ENCODE assay signal across 25 mouse cellular contexts in the genomic region with DNA sequence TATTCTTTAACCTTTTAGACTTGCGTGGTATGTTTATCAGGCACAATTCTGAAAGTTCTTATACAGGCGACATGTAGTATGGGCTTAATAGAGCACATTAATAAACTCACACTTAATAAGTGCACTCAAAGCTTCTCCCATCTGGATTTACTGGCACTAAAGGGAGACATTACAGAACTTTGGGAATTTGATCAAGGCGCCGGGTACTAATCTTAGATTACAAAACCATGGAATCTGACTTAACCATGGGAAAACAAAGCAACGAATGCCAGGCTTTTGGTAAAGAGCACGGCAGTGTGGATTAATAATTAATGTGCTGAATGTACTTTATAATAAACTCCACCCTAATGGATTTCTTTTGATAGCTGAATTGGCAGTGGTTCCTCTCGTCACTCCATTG.
DNase-seq lines count a peak whose midpoint lies in the region; ATAC-seq and TF ChIP-seq lines count a peak whose summit lies in the region.
"Had no signal": no experiment of that assay in that cellular context is flagged by ENCODE, and none has a peak within 500 bp of the region (broad histone marks: within the 10 kb centered on the region; RNA-seq: fewer than 3 reads in every experiment).

No protein-coding gene starts in this region.

- no peaks in the 10 kb centered on the region for H3K4me1 ChIP-seq in lung, embryonic 14.5 days (ENCODE audit: insufficient read depth)
- H3K4me1 ChIP-seq in lung, adult 2 months (ENCODE audit: control insufficient read depth, insufficient read depth, low read length), result no peaks in the 10 kb centered on the region
- H3K4me1 ChIP-seq: embryonic facial prominence, embryonic 12.5 days; embryonic facial prominence, embryonic 15.5 days had no signal

- ATAC-seq in lung, embryonic 14.5 days (ENCODE audit: insufficient read depth), result peak; percentile 36; the same call in 1 of the 2 replicates
- no peak for ATAC-seq in megakaryocyte progenitor cell, adult 5-6 weeks (replicated peaks; ENCODE audit: poor library complexity)
- ATAC-seq: forebrain, embryonic 14.5 days; forebrain, postnatal 0 days; hindbrain, postnatal 0 days; Patski had no signal

- TF ChIP-seq CTCF in lung, embryonic 14.5 days (IDR thresholded peaks at IDR 0.05; ENCODE audit: low read depth), result no peak
- no peak for TF ChIP-seq CTCF in lung, adult 2 months (IDR thresholded peaks at IDR 0.05; ENCODE audit: insufficient read depth, low read length)

- DNase-seq in lung, embryonic 14.5 days, result peak; percentile 74
- DNase-seq in lung, adult 2 months, result no peak
- DNase-seq in lung, postnatal 10 days, result peak; percentile 72
- peak; percentile 52 for DNase-seq in lung, postnatal 36 days
- DNase-seq in cerebellum, adult 18-20 months, result no peak
- DNase-seq: adrenal gland, postnatal 10 days; adrenal gland, postnatal 36 days; B cell, adult 2 months; cerebellum, adult 2 months; cerebellum, adult 9-11 months; cerebellum, postnatal 25 days; forebrain, postnatal 0 days; gastrocnemius, adult 2 months; gastrocnemius, postnatal 14 days; heart, adult 11 months had no signal

- no peaks in the 10 kb centered on the region for H3K27me3 ChIP-seq in lung, embryonic 14.5 days (ENCODE audit: insufficient read depth, low read length)
- H3K27me3 ChIP-seq: CH12.LX; embryonic facial prominence, embryonic 12.5 days; embryonic facial prominence, embryonic 15.5 days; Patski had no signal

- no peaks in the 10 kb centered on the region for H3K9me3 ChIP-seq in lung, embryonic 14.5 days (ENCODE audit: low read depth, low read length)
- H3K9me3 ChIP-seq: embryonic facial prominence, embryonic 12.5 days; embryonic facial prominence, embryonic 15.5 days had no signal

- no peak overlapping the region for H3K9ac ChIP-seq in lung, embryonic 14.5 days
- H3K9ac ChIP-seq: embryonic facial prominence, embryonic 12.5 days; embryonic facial prominence, embryonic 15.5 days; forebrain, postnatal 0 days; hindbrain, embryonic 14.5 days had no signal

- H3K4me3 ChIP-seq in lung, embryonic 14.5 days (ENCODE audit: low read depth, low read length), result no peak overlapping the region
- H3K4me3 ChIP-seq in lung, adult 2 months (replicated peaks; ENCODE audit: extremely low read depth, low read depth, low read length), result no peak overlapping the region
- H3K4me3 ChIP-seq: embryonic facial prominence, embryonic 12.5 days; embryonic facial prominence, embryonic 15.5 days; gastrocnemius, adult 2 months had no signal

- TF ChIP-seq POLR2A in lung, adult 2 months (IDR thresholded peaks at IDR 0.05; ENCODE audit: borderline replicate concordance, extremely low read depth, low read depth, low read length), result no peak

- H3K4me2 ChIP-seq in lung, embryonic 14.5 days, result no peak overlapping the region
- H3K4me2 ChIP-seq: embryonic facial prominence, embryonic 12.5 days; embryonic facial prominence, embryonic 15.5 days; heart, embryonic 11.5 days; hindbrain, embryonic 14.5 days had no signal

- WGBS in lung, embryonic 14.5 days, result 45% methylated on average over 7 of the region's 7 CpGs
- WGBS in lung, adult 2 months, result 58% methylated on average over 7 of the region's 7 CpGs

- no peaks in the 10 kb centered on the region for H3K36me3 ChIP-seq in lung, embryonic 14.5 days (ENCODE audit: insufficient read depth)
- H3K36me3 ChIP-seq: embryonic facial prominence, embryonic 12.5 days; embryonic facial prominence, embryonic 15.5 days; G1E had no signal

- H3K27ac ChIP-seq in lung, embryonic 14.5 days (ENCODE audit: low read depth), result no peak overlapping the region
- H3K27ac ChIP-seq: embryonic facial prominence, embryonic 12.5 days; embryonic facial prominence, embryonic 15.5 days; gastrocnemius, adult 2 months; hindbrain, embryonic 14.5 days; hindbrain, postnatal 0 days had no signal

Comparison
In these comparisons a context has a peak if more than half of its experiments do, and no peak if none do; other contexts are left out.
1. DNase-seq: peak in lung, embryonic 14.5 days (single experiment), lung, postnatal 10 days (single experiment) and lung, postnatal 36 days (single experiment); none in lung, adult 2 months (single experiment) and cerebellum, adult 18-20 months (0 of 2).